Mouse (Mus musculus): ENCODE measurements at regions not wholly inside any gene's neighbourhood (a gene's known extent, or its start where the extent isn't known, plus 50 kb on each side); places are given as distances from the start of the nearest gene placed in this dataset.

DNA sequence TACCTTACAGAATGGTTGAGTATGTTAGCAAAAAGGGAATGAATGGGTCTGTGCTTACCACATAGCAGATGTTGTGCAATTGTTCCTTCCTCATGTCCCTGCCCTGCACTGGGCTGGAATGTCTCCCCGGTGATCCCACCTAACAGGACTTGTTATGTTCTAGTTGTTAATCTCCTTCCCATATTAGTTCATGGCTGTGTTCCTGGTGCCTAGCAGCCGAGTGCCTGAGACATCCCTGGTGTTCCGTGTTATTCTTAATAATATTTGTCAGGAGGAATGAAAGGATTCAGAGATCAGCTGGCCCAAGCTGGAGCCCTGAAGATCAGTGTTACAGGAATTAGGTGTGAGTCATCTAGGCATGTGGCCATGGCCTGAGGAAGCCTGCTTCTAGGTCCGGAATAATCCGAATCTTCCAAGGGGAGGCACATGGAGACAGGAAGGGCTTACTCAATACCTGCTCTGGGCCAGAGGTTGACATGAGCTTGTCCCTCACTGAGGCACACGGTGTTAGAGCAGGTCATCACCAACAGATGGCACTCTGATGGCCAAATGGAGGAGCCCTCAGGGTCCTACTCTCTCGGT lies 171.2 kb downstream of the 4933412E24Rik start:
- peak; percentile 10; the same call in 1 of the 2 replicates for TF ChIP-seq CTCF (IDR thresholded peaks at IDR 0.05; ENCODE audit: insufficient read depth, low read length)
- TF ChIP-seq POLR2A (IDR thresholded peaks at IDR 0.05; ENCODE audit: borderline replicate concordance, extremely low read depth, low read depth, low read length): no peak

Data from lung, adult 2 months (tissue).